Mouse (Mus musculus) NIH3T3 (cell line): ENCODE data around the gene Plb1.
A peak's percentile ranks its signal among the peaks of the same experiment; 100 is the strongest.

Source experiments
- DNase-seq: peaks from one replicate; pipeline ENCODE4 v3.0.0-alpha.2; 2012; ENCODE audit warnings: low read depth

Plb1 gene

DNA sequence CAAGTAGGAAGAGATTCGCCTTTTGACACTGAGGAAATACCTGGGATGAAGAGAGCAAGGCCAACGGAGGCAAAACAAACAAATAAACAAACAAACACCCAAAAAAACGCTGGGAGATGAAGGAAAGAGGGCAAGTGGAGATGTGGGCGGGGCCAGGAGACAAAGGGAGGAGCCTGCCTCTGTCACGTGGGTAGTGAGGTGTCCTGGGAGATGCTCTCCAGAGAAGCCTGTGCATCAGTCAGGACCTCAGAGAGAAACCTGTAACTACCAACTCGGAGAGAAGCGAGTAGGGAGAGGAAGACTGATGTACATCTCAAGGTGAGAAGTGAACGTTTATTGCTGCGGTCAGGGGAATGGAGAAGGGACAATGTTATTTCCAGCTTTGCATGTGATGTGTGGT lies at the start of gene Plb1:
Gene Plb1, plus strand, starts transcription at position 235 of the 400 bp plus-strand sequence.
- no peak for DNase-seq

DNA sequence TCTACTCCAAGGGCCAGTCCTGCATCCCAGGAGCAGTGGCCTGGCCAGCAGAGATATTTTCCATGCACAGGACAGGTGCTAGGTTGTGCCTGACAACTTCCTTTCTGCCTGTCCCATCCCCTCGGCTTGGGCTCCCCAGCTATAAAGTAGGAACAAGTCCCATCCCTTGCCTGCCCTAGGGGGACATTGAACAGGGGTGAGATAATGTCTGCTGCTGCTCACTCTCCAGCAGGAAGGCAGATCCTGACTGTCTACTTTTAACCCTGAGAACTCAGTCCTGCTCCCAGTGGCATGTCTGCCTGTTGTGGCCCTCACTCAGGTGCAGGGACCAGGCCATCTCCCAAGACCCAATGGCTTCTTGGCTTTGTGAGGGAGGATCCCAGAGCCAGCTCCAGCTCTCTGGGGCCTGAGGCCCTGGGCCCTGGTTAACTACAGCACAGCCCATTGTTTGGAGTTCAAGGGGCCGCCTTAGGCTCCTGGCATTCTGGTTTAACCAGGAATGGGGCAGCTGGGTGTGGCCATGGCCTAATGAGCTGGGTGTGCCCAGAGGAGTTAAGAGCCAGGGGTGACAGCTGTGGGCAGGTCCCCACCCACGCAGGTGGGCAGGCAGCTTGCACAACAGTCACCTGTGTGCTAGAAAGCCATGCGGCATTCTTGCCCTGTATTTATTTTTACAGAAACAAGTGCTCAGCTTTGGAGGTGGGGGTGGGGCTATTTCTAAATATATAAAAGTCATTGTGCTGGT lies 49.5 kb upstream of the Plb1 start:
- no peak for DNase-seq

DNA sequence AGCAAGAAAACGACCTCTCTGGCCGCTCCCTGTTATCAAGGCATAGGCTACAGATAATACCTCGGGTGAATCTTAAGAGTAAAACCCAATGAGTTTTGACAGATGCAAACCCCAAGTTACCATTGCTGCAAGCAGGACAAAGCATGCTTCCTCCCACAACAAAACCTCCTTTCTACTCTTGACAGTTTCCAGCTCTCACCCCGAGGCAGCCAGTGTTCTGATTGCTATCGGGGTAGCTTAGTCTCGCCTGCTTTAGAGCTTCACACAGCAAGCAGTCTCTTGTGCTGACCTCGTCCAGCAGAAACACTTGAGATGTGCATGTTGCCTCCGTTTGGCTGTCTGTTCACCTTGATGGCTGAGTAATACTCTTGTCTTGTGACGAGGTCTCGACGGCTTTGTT lies 44.8 kb upstream of the Plb1 start:
- peak; percentile 31 for DNase-seq

DNA sequence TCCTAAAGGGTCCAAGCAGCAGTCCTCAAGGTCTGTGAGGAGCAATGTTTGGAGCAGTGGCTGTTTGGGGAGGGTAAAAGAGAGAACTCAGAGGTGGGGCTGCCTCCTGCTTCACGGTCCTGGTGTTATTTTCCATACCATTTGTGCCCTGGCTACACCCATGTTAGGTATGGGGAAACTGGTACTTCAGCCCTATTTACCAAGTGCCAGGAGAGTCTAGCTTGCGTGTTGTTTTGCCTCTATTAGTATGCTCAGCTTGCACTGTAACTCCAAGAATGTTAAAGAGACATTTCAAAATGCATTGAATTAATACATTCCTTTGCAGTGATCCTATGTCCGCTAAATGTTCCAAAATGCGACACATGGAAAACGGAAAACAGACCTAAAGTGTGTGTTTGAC lies 41.2 kb upstream of the Plb1 start:
- DNase-seq: peak; percentile 63

DNA sequence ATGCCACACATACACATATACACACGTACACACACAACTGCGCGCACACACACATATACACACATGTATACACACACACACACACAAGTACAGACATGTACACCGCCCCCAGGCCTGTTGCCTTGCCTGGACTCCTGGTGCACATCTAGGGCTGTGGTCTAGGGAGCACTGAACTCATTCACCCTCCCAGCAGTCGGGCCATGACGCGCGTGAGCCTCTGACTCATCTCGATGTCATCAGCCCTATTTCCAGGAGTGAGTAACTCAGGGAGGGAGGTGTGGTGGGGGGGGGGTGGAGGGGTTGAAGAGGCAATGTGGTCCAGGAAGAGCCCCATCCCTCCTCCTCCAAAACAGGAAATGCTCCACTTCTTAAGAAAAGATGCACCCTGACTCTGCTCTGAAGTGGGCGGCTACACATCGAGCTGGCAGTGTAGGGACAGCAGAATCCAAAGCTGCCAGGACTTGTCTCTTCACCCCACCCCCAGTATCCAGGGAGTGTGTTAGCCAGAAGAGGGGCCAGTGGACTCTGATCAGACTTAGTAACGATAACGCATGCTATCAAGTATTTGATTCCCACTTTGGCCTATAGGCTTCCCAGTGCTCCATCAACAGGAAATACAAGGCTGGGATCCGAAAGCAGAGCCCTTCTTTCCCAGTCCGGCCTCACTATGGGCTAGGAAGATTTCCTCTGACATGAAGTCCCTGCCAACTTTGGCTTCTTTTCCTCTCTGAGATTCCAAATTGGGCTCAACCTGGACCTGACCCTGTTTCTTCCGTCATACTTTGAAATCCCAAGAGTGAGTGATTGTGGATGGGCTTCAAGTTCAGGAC lies 40.3 kb upstream of the Plb1 start:
- peak; percentile 96 for DNase-seq

DNA sequence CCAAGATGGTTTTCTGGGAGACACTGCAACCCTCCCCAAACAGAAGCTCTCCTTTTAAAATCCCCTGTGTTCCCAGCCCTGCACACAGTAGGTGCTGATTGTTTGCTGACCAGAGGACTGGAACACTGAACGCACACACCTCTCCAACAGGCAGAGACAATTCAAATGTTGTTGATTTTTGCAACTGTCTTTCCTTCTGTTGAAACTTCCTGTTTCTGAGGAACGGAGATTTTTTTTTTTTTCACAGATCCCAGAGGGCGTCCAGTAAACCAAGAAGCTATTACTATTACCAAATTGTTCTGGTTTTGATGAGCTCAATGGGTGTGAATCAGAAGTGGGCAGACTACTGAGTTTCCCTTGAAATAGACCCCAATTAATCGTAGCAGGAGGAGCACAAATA lies 38.3 kb upstream of the Plb1 start:
- no peak for DNase-seq

DNA sequence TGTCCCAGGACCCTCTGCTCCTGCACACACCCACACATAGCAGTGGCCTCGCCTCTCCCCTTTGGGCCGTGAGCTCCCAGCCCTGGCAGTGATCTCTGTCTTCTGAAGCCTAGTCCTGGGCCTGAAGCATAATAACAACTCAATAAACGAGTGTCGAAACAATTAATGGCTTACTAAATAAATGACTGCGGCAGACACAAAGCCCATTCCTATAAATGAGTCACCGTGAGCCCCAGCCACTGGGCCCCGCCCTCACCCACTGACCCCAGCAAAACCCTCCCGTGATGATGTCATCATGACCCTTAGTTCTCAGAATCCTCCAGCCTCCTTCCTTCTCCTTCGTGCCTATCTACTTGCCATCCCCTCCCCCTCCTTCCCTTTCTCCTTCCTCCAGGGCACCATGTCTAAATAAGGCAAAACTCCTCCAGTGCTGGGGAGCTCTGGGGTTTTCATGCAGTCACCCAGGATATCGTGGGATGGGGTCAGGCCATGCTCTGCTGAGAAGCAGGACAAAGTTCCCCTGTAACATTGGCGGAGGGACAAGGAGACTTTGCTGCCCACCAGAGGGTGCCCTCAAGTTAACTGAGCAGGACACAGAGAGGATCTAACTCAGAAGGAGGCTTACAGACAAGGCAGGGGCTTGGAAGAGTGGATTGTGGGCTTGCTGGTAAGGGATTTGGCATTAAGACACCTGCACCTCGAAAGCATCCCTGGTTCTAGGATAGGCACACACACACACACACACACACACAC lies 36.5 kb upstream of the Plb1 start:
- DNase-seq: peak; percentile 87

DNA sequence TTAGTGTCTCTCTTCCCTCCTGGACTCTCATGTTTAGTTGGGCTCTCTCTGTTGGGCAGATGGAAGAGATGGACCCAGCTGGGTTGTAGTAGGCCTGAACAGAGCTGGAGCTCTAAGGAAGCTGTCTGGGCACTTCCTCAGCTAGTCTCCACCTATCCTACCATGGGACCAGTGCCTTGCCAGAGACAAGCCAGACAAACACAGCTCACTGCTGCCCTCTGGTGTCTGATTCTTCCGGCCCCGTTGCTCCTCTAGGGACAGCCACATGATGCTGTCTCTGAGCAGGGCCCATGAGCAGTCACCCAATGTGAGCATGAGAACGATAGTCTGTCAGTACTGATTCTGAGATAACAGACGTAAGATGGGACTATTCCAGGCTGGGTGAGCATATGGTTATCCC lies 34.8 kb upstream of the Plb1 start:
- peak; percentile 96 for DNase-seq

DNA sequence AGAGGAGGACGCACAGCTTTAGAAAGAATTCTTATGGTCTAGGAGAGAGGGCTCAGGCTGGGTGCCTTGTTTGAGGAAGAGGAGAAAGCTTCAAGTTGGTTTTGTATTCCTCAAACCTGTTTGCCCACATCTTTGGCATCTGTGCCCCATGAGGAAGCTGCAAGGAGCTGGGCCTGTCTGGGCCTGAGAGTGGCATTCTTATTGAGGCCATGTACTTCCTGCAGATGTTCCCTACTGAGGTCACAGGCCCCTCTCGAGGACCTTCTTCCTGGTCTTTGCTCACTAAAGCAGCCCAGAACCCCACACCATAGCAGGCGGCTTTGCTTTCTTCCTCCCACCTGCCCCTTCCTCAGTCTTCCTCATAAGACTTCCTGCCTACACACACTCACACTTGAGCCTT lies 33.4 kb upstream of the Plb1 start:
- DNase-seq: no peak

DNA sequence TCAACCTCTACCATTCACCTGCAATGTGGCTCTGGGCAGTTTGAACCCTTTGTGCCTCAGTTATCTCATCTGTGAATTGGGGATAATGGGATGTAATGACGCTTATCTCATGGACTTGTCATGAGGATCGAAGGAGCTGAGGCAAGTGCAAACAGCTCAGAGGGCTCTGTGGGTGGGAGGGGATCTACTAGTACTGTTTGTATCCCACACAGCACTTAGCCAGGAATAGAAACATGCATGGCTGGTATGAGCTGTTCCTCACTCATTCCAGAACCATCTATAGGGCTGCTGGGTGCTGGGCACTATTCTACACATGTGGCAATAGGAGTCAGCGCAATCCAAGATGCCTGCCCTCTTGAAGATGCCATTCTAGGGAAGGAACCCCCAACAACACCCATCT lies 32.9 kb upstream of the Plb1 start:
- no peak for DNase-seq

DNA sequence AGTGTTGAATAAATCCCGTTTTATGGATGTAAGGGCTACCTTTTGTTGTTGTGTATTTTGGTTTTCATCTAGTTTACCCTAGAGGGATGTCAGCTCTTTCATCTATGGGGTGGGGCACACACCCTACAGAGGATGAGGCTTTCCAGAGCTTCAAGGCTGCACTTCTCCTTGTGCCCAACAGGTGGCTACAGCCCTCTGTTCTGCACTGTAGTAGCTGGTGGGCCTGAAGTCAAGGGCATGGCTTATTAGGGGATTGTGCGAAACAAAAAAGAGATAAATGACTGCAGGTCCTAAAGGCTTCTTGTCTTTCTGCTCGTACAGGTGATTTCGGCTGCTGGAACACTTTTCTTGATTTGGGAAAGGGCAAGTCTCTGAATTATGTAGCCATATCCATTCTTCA lies 27.9 kb upstream of the Plb1 start:
- DNase-seq: peak; percentile 31

DNA sequence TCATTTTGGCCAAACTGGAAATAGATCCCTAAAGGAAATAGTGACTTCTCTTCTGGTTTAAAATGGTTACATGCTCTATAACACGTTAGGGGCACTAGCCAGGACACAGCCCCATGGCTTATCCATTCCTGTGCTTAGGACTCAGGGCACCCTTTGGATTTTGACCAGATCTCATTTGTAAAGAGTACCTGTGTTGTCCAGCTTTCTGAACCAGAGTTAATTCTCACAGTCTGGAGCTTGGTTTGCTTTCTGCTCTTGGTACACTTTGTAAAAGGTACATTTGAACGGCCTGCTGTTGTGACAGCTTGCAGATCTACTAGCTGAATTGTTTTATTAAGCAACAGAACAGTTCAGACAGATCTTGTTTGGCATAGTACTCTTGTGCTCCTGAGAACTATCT lies 25.8 kb upstream of the Plb1 start:
- no peak for DNase-seq

DNA sequence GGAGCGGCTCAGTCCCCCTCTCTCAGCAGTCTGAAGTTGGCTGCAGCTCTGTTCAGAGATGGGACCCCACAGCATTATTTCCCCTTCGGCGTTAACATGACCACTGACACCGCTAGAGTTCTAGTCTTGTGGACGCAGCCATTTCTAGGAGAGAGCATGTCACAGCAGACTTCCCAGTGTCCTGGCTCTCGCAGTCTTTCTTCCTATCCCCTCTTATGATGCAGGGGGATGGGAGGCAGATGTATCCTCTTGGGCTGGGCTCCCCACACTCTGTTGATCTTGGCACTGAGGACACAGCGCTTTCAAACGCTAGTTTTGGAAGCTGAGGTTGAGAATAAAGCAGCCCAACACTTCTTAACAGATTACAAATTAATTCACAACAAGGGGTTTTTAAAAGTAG lies 24.0 kb upstream of the Plb1 start:
- no peak for DNase-seq

DNA sequence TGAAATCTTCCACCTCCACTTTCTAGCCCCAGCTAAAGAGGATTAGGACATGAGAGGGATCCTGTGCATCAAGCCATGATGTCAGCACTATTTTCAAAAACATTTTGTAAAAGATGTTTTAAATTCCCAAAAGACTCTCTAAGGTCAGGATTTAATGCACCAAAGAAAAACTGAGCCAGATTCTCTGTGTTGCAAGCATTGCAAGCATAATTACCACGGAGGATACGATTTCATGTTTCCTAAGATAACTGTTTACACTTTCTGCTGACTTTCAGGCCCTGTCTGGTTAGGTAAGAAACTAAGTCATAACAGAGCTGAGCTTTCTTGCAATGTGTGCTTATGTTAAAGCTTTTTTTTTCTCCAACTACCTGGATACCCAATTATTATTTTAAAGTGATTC lies 21.5 kb upstream of the Plb1 start:
- peak; percentile 83 for DNase-seq

DNA sequence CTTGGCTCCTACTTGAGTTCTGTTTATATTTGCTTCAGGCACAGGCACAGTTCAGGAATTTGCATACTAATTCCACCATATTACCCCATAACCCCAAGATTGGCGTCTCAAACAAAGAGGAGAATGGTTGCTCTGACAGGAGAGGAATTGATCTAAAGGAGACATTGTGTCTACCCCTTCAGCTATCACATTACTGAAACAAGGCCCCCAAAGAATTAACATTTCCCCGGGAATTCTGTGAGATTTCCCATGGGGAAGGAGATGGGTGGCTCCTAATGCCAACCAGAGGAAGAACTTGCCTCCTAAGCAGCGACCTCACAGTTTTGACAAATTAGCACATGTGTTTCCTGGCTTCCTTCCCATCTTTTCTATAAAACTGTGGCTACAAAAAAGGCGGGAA lies 18.8 kb upstream of the Plb1 start:
- DNase-seq: no peak

DNA sequence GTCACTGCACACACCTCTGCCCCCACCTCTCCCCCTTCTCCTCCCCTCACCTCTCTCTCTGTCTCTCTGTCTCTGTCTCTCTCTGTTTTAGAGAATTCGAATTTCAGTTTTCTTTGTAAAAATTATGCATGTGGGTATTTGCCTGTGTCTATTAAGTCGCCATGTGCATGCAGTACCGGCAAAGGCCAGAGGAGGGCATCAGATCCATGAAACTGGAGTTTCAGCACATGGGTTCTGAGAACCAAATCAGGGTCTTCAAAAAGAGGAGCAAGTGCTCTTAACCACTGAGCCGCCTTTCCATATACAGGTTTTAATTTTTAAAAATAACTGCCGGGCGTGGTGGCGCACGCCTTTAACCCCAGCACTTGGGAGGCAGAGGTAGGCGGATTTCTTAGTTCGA lies 17.0 kb upstream of the Plb1 start:
- peak; percentile 65 for DNase-seq

DNA sequence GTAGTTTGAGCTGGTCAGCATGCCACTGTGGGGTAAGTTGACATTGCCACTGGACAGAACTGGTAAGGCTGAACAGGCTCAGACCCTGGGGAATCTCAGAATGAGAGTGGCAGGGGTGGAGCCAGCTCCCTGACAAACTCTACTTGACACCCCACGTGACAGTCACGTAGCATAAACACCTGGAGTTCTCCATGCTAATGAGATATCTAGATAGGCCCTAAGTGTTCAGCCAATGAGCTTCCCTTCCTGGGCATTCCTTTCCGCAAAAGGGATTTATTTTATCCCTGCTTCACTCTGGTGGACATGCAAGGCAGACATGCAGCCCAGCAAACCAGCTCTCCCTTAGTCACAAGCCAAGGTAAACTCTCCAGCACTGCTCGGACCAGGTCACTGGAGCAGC lies 16.0 kb upstream of the Plb1 start:
- no peak for DNase-seq

DNA sequence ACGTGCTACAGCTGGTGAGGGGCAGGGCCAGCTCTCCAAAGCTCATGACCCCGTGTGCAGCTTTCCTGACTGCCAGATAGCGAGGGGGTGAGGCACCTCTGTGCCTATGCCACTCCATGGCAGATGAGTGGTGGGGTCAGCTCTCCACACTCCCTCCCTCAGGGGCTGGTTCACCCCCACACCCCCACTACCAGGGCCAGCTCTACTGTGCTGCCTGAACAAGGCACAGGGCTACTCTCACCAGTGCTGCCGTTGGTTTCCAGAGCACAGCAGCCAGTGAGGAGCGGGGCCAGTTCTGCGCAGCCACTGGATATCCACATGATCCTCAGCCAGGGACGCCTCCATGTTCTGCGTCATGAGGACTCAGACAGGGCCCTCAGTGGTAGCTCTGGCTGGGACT lies 15.0 kb upstream of the Plb1 start:
- no peak for DNase-seq

DNA sequence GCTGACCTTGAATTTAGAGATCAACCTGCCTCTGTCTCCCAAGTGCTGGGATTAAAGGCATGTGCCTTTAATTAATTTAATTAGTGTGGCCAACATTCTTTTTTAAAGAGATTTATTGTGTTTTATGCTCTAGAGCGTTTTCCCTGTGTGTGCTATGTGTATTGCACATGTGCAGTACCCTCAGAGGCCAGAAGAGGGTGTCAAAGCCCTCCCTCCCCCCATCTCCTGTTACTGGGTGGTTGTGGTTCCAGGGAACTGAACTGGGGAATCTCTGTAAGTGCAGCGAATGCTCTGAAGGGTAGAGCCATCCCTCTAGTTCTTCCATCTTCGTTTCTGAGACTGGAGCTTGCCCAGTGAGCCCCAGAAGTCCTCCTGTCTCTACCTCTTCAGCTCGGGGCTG lies 2.1 kb upstream of the Plb1 start:
- DNase-seq: peak; percentile 58

DNA sequence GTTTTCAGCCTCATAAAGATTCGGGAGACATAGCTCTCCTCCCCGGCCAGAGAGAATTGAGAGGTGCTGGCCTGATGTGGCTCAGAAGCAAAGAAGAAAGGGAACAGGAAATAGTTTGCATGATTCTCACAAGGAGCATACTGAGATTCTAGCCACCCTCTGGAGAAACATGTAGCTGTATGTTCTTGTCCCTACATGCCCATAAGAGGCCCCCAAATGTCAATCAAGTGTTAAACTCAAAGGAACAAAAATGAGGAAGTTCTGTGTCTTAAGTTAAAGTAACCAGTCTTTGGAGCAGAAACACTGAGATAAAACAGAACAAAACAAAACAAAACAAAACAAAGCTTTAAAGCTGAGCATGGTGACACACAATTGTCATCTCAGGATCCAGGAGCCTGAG lies 6.8 kb downstream of the Plb1 start:
- no peak for DNase-seq

DNA sequence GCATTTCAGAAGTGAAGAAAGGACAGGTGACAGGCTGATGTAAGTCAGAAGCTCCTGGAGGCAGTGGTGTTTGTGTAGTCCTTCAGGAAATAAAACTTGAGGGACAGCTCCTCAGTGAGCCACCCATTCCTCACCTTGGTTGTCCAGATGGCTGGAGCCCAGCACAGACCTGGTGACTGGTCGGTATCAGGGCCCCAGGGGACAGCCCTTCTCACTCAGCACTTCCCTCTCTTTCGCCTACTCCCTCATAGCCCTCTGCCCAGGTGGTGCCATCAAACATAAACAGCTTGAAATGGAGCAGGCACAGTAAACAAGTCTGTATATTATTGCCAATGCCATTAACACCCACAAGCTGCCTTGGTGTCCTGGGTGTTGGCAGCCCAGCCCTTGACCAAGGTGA lies 8.2 kb downstream of the Plb1 start:
- no peak for DNase-seq

DNA sequence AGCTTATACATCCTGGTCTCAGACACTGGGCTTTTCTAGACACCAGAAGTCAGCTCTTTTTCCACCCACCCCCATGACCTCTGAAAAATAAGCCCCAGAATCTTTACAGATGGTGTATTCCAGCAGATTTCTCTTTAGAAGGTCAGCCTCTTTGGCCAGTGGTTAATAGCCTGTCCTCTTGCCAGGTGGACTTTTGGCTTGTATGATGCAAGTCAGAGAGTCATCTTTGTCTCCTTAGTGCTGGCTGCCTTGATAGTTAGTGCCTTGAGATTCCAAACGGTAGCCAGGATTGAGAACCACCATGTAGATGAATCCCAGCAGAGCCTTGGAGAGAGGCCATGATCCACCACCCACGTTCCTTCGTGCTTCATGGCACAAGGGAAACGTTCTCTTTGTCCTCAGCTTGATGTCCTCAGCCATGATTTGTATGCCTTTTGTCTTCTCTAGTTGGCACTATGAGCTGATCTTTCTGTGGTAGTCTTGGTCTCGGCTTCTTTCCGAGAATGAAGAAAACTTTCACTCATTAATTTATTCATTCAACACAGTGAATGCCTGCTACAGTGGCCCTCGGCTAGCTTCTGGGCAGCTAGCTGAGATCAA lies 10.9 kb downstream of the Plb1 start:
- DNase-seq: no peak

DNA sequence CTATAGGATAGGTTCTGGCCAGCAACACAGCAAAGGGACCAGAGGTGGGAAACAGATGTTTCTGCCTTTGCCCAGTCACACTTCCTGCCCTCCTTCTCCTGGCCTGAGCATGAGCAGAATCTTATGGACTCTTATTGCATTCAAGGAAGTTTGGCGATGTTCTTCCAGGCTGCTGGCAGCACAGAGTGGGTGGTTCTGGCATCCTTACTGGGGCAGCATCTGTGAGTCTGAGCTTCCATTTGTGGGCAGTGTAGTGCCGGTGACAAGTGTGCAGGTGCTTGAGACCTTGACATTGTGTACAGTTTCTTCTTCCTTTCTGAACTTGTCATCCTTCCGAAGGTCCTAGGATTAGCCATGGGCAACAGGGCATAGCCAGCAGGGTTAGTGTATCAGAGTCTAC lies 12.9 kb downstream of the Plb1 start:
- no peak for DNase-seq
